Comparison of ENCODE assay signal across 8 mouse cellular contexts in the genomic region with DNA sequence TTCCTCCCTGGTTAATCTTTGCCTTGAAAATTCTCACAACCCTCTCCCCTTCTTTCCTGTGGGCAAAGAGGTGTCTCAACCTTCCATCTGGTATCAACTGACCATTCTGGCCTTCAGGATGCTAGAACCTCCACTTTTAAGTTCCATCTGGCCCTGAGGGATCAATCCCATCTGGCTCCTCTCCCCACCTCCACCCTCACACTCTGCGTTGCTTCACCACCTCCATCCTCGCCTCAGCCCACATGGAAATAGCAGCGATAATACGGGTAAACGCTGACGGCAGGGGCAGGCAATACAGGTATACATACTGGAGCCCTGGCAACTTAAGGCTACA. TPM values are rescaled to one million over a fixed set of nuclear protein-coding genes. Genes with fewer than 3 reads are reported as not detected.
DNase-seq lines count a peak whose midpoint lies in the region; ATAC-seq and TF ChIP-seq lines count a peak whose summit lies in the region.

No protein-coding gene starts in this region.

- peak overlapping the region; percentile 99 for H3K4me2 ChIP-seq in heart, embryonic 12.5 days
- no peak overlapping the region for H3K4me2 ChIP-seq in forebrain, embryonic 11.5 days (ENCODE audit: low read depth, low read length, severe bottlenecking)
- H3K4me2 ChIP-seq in liver, embryonic 14.5 days (ENCODE audit: low read depth) = peak overlapping the region; percentile 75

- 1% methylated on average over 6 of the region's 6 CpGs for WGBS in heart, embryonic 12.5 days
- 4% methylated on average over 6 of the region's 6 CpGs for WGBS in forebrain, embryonic 11.5 days
- under 1% methylated on average over 6 of the region's 6 CpGs for WGBS in liver, embryonic 14.5 days (ENCODE audit: insufficient replicate concordance)

- peaks cover 66% of the 10 kb centered on the region for H3K27me3 ChIP-seq in heart, embryonic 12.5 days (replicated peaks)
- H3K27me3 ChIP-seq in E14TG2a.4 (ENCODE audit: insufficient read depth, low read length) = peaks cover 16% of the 10 kb centered on the region
- H3K27me3 ChIP-seq in forebrain, embryonic 11.5 days (ENCODE audit: control insufficient read depth, insufficient read depth, low read length) = peaks cover 48% of the 10 kb centered on the region
- H3K27me3 ChIP-seq in liver, embryonic 14.5 days (ENCODE audit: control insufficient read depth, insufficient read depth, low read length) = peaks cover 15% of the 10 kb centered on the region

- no peak overlapping the region for H3K27ac ChIP-seq in heart, embryonic 12.5 days (ENCODE audit: poor library complexity, severe bottlenecking)
- H3K27ac ChIP-seq in forebrain, embryonic 11.5 days (ENCODE audit: low read depth, low read length) = no peak overlapping the region
- H3K27ac ChIP-seq in liver, embryonic 14.5 days = peak overlapping the region; percentile 95

- H3K36me3 ChIP-seq in heart, embryonic 12.5 days = peaks cover 34% of the 10 kb centered on the region
- H3K36me3 ChIP-seq in E14TG2a.4 (ENCODE audit: insufficient read depth, low read length) = peaks cover 52% of the 10 kb centered on the region
- H3K36me3 ChIP-seq in forebrain, embryonic 11.5 days (ENCODE audit: control insufficient read depth, insufficient read depth, low read length) = no peaks in the 10 kb centered on the region; the same call in 1 of the 2 replicates
- H3K36me3 ChIP-seq in liver, embryonic 14.5 days (replicated peaks; ENCODE audit: control insufficient read depth, insufficient read depth, low read depth) = peaks cover 40% of the 10 kb centered on the region

- ATAC-seq in heart, embryonic 12.5 days (ENCODE audit: insufficient number of reproducible peaks, low FRiP score) = no peak
- ATAC-seq in forebrain, embryonic 11.5 days (replicated peaks; ENCODE audit: low FRiP score) = no peak
- ATAC-seq in liver, embryonic 14.5 days (ENCODE audit: insufficient read depth) = peak; percentile 5; the same call in 1 of the 2 replicates
- ATAC-seq in CD4-positive, CD25-positive, alpha-beta regulatory T cell, adult 4 months = no peak

- no peak for TF ChIP-seq EP300 in liver, embryonic 14.5 days (IDR thresholded peaks at IDR 0.05; ENCODE audit: low read depth)

- no peak for TF ChIP-seq CTCF in E14TG2a.4 (conservative IDR thresholded peaks at IDR 0.05; ENCODE audit: low read length)
- TF ChIP-seq CTCF in liver, embryonic 14.5 days (IDR thresholded peaks at IDR 0.05; ENCODE audit: low read depth) = no peak

- H3K4me3 ChIP-seq in heart, embryonic 12.5 days = peak overlapping the region; percentile 66
- peak overlapping the region; percentile 91 for H3K4me3 ChIP-seq in E14TG2a.4 (replicated peaks; ENCODE audit: low read length)
- peak overlapping the region; percentile 52; the same call in 1 of the 2 replicates for H3K4me3 ChIP-seq in forebrain, embryonic 11.5 days (ENCODE audit: low read depth, low read length)
- peak overlapping the region; percentile 68 to 94 for H3K4me3 ChIP-seq in liver, embryonic 14.5 days (ENCODE audit: insufficient read depth in 1 of 2, low read depth in 2 of 2, low read length in 2 of 2)

- peak overlapping the region; percentile 70 for H3K9ac ChIP-seq in heart, embryonic 12.5 days
- no peak overlapping the region for H3K9ac ChIP-seq in forebrain, embryonic 11.5 days (ENCODE audit: low read length)
- peak overlapping the region; percentile 90 for H3K9ac ChIP-seq in liver, embryonic 14.5 days (replicated peaks)

- H3K9me3 ChIP-seq in heart, embryonic 12.5 days (replicated peaks) = no peaks in the 10 kb centered on the region
- no peaks in the 10 kb centered on the region for H3K9me3 ChIP-seq in E14TG2a.4 (ENCODE audit: low read length)
- no peaks in the 10 kb centered on the region for H3K9me3 ChIP-seq in forebrain, embryonic 11.5 days (ENCODE audit: control insufficient read depth, low read length)
- no peaks in the 10 kb centered on the region for H3K9me3 ChIP-seq in liver, embryonic 14.5 days (ENCODE audit: control insufficient read depth, low read length)

- H3K4me1 ChIP-seq in heart, embryonic 12.5 days (replicated peaks) = peaks cover 23% of the 10 kb centered on the region
- peaks cover 95% of the 10 kb centered on the region for H3K4me1 ChIP-seq in E14TG2a.4 (replicated peaks; ENCODE audit: low read depth, low read length)
- H3K4me1 ChIP-seq in forebrain, embryonic 11.5 days (replicated peaks; ENCODE audit: control insufficient read depth, insufficient read depth, low read length) = peaks cover 12% of the 10 kb centered on the region
- H3K4me1 ChIP-seq in liver, embryonic 14.5 days (replicated peaks; ENCODE audit: control insufficient read depth in 2 of 2, insufficient read depth in 2 of 2, low read length in 1 of 2) = peaks cover 43% of the 10 kb centered on the region in 2 experiments

- no peak for DNase-seq in heart, adult 11 months
- no peak for DNase-seq in forebrain, embryonic 11.5 days (ENCODE audit: low spot score)
- DNase-seq in liver, embryonic 14.5 days (ENCODE audit: low read depth in 3 of 3, low spot score in 3 of 3) = no peak
- no peak for DNase-seq in right cerebral cortex, postnatal 14 days
- DNase-seq in retina, postnatal 1 day = no peak

RNA-seq across cellular contexts. Expression of a gene that starts 1.8 kb away (rescaled TPM):
- 34.1 and 38.0 TPM in 2 replicates for polyA plus RNA-seq in heart, embryonic 12.5 days (2016; fragmentation: Nextera tagmentation; extraction: Ambion mirVana)
- polyA plus RNA-seq in forebrain, embryonic 11.5 days (2014; fragmentation: Nextera tagmentation; extraction: Ambion mirVana) = 11.4 and 12.9 TPM in 2 replicates
- 155 and 168 TPM in 2 replicates for polyA plus RNA-seq in liver, embryonic 14.5 days (2012; rRNA removed)
- 346 and 362 TPM in 2 replicates for polyA plus RNA-seq in liver, embryonic 14.5 days (2014; fragmentation: Nextera tagmentation; extraction: Ambion mirVana)
- polyA plus RNA-seq in CD4-positive, CD25-positive, alpha-beta regulatory T cell, adult 4 months (2017; shearing (Covaris generic)) = 100 to 1,000 TPM; 141 to 164 TPM

RNA-seq across cellular contexts. Expression of a gene that starts 7.2 kb away (rescaled TPM):
- polyA plus RNA-seq in heart, embryonic 12.5 days (2016; fragmentation: Nextera tagmentation; extraction: Ambion mirVana) = 78.0 and 83.1 TPM in 2 replicates
- 111 and 127 TPM in 2 replicates for polyA plus RNA-seq in forebrain, embryonic 11.5 days (2014; fragmentation: Nextera tagmentation; extraction: Ambion mirVana)
- 76.3 and 93.3 TPM in 2 replicates for polyA plus RNA-seq in liver, embryonic 14.5 days (2012; rRNA removed)
- 61.8 and 66.1 TPM in 2 replicates for polyA plus RNA-seq in liver, embryonic 14.5 days (2014; fragmentation: Nextera tagmentation; extraction: Ambion mirVana)
- polyA plus RNA-seq in CD4-positive, CD25-positive, alpha-beta regulatory T cell, adult 4 months (2017; shearing (Covaris generic)) = 10 to 100 TPM; 56.9 to 62.7 TPM

RNA-seq across cellular contexts. Expression of a gene that starts 7.2 kb away (rescaled TPM):
- 9.6 and 11.1 TPM in 2 replicates for polyA plus RNA-seq in heart, embryonic 12.5 days (2016; fragmentation: Nextera tagmentation; extraction: Ambion mirVana)
- 18.5 and 20.9 TPM in 2 replicates for polyA plus RNA-seq in forebrain, embryonic 11.5 days (2014; fragmentation: Nextera tagmentation; extraction: Ambion mirVana)
- polyA plus RNA-seq in liver, embryonic 14.5 days (2012; rRNA removed) = 4.0 and 4.9 TPM in 2 replicates
- polyA plus RNA-seq in liver, embryonic 14.5 days (2014; fragmentation: Nextera tagmentation; extraction: Ambion mirVana) = 3.2 and 4.3 TPM in 2 replicates
- polyA plus RNA-seq in CD4-positive, CD25-positive, alpha-beta regulatory T cell, adult 4 months (2017; shearing (Covaris generic)) = 10 to 100 TPM in 1 of 2 experiments, 1 to 10 TPM in 1; 8.0 to 19.2 TPM

RNA-seq across cellular contexts. Expression of a gene that starts 14.0 kb away (rescaled TPM):
- not detected in 2 replicates for polyA plus RNA-seq in heart, embryonic 12.5 days (2016; fragmentation: Nextera tagmentation; extraction: Ambion mirVana)
- not detected in 2 replicates for polyA plus RNA-seq in forebrain, embryonic 11.5 days (2014; fragmentation: Nextera tagmentation; extraction: Ambion mirVana)
- not detected in 2 replicates for polyA plus RNA-seq in liver, embryonic 14.5 days (2012; rRNA removed)
- polyA plus RNA-seq in liver, embryonic 14.5 days (2014; fragmentation: Nextera tagmentation; extraction: Ambion mirVana) = 0.22 TPM in 1 of 2 replicates, not detected in the other
- not detected for polyA plus RNA-seq in CD4-positive, CD25-positive, alpha-beta regulatory T cell, adult 4 months (2017; shearing (Covaris generic))

RNA-seq across cellular contexts. Expression of a gene that starts 18.3 kb away (rescaled TPM):
- 34.5 and 37.5 TPM in 2 replicates for polyA plus RNA-seq in heart, embryonic 12.5 days (2016; fragmentation: Nextera tagmentation; extraction: Ambion mirVana)
- polyA plus RNA-seq in forebrain, embryonic 11.5 days (2014; fragmentation: Nextera tagmentation; extraction: Ambion mirVana) = 22.2 and 22.6 TPM in 2 replicates
- 17.6 and 21.1 TPM in 2 replicates for polyA plus RNA-seq in liver, embryonic 14.5 days (2012; rRNA removed)
- 11.1 and 12.5 TPM in 2 replicates for polyA plus RNA-seq in liver, embryonic 14.5 days (2014; fragmentation: Nextera tagmentation; extraction: Ambion mirVana)
- polyA plus RNA-seq in CD4-positive, CD25-positive, alpha-beta regulatory T cell, adult 4 months (2017; shearing (Covaris generic)) = 10 to 100 TPM in 1 of 2 experiments, 1 to 10 TPM in 1; 10.0 to 10.3 TPM
